Mouse (Mus musculus): ENCODE data around the gene Dimt1.
A peak's percentile ranks its signal among the peaks of the same experiment; 100 is the strongest.
"Not testable (repeated sequence)": the region's sequence is repeated elsewhere in the genome, so short reads cannot be mapped to it uniquely, and the experiment has no call there.

Dimt1 gene

DNA sequence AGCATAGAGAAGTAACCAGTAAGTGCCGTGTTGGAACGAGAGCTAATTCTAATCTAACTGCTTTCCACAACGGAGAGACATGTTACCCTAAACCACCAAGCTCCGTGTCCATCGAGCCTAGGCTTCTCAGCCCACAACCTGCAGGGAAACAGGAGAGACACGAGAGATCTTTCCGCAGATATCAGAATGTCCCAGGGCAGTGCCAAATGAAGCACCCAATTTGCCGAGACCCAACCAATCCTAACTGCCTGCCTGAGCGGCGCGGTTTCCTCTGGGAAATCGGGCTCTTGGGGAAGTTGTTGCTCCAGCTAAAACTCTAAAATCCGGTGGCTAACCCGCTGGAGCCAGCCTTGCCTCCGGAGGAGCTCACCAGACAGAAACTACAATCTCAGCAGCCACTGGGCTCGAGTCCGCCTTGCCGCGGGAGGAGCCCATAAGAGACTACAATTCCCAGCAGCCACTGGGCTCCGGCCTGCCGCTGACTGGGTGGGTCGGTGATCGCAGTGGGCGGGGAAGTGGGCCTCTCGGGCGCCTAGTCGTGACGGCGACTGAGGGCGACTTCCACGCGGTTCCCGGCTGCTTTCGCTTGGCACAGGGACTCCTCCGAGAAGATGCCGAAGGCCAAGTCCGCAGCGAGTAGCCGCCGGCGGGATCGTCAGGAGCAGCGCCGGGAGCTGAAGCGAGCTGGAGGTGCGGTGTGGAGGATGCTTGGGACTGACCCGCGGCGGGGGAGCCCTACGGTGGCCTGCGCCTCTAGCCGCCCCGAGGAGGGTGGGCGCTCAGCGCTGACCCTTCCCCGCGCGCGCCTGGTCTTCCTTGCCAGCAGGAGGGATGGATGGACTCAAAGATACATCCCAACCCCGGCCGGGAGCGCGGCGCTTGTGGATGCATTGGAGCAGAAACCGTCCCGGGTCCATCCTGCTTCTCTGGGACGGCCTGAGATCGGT is at the start of gene Dimt1:
Dimt1 (plus strand) TSS at position 534 of the 947 bp plus-strand sequence.
- DNase-seq (ENCODE audit: low spot score in 2 of 2) = peak; percentile 86 to 94

DNA sequence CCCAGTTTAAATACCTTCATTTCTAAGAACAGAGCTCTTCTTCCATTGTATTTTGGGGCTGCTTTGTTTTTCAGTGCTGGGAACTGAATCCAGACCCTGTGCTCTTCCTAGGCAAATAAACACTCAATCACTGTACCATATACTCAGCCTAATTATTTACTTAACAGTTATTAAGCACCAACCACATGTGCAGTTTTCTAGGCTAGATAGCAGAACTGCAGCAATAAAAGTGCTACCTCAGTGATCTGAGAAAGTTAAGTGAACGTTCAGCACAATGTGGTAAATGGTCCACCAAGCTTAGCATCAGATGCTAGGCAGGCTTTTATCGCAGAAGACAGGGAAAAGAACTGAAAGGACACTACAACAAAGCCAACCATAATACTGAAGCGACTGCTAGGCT is 42.3 kb upstream of the Dimt1 start:
- DNase-seq (ENCODE audit: low spot score in 2 of 2) = no peak

DNA sequence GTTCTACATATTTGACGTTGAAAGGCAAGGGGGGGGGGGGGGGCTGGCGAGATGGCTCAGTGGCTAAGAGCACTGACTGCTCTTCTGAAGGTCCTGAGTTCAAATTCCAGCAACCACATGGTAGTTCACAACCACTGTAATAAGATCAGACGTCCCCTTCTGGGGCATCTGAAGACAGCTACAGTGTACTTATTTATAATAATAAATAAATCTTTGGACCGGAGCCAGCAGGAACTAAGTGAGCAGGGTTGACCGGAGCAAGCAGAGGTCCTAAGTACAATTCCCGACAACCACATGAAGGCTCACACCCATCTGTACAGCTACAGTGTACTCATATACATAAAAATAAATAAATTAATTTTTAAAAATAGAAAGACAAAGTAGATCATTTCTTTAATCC is 41.8 kb upstream of the Dimt1 start:
- not testable (repeated sequence) for DNase-seq (ENCODE audit: low spot score in 2 of 2)

- DNase-seq (ENCODE audit: low spot score in 2 of 2) = no peak
Measured at GRCm38 (mm10) chr13:106907273-106907672, 39.7 kb upstream of the Dimt1 start.

GRCm38 (mm10) chr13:106910096-106910495 is 36.8 kb upstream of the Dimt1 start:
- no peak for DNase-seq (ENCODE audit: low spot score in 2 of 2)

DNA sequence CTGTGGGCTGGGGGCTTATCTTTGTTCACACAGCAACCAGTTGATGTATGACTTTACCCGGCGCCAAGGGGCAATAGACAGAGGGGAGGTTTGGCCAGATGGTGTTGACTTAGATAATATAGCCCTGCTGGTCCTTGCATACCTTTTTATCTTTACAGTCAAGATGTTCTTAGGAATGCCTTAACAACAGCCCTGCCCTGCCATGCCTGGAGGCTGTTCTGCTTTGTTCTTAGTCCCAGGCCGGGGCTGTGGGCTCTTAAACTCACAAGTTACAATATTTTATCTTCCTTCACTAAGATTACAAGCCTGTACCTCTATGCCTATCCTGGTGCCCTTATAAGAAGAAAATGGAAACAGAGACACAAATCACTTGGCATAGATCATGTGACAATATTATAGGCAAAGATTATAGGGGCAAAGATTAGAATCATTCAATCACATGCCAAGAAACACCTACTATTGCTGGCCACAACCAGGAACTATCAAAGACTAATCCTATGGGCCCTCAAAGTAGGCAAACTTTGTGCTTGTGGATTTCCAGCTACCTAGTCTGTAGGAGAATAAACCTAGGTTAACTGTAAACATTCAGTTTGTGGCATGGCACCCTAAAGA is 33.7 kb upstream of the Dimt1 start:
- no peak for DNase-seq (ENCODE audit: low spot score in 2 of 2)

GRCm38 (mm10) chr13:106918322-106919050 is 28.4 kb upstream of the Dimt1 start:
- DNase-seq (ENCODE audit: low spot score in 2 of 2) = peak in 1 of 2 experiments; percentile 16

- not testable (repeated sequence) for DNase-seq (ENCODE audit: low spot score in 2 of 2)
Measured at GRCm38 (mm10) chr13:106925921-106926320, 21.0 kb upstream of the Dimt1 start.

GRCm38 (mm10) chr13:106928296-106928695 is 18.6 kb upstream of the Dimt1 start:
- DNase-seq (ENCODE audit: low spot score in 2 of 2) = no peak

DNA sequence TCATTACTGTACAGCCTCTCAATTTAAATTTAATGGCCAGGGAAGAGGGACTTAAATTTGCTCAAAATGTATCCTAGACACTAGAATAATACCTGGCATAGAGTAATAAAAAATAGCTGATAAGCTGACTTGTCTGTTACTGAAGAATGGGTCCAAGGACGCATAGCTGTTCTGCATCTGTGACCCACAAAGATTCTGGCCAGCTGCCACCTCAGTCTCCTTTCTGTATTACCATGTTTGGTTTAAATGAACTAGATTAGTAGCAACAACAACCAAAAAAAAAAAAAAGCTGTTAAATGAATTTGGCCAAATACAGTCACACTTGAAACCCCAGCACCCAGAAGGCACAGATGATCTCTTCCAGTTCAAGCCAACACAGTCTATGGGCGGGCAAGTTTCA is 17.7 kb upstream of the Dimt1 start:
- DNase-seq (ENCODE audit: low spot score in 2 of 2) = no peak

DNA sequence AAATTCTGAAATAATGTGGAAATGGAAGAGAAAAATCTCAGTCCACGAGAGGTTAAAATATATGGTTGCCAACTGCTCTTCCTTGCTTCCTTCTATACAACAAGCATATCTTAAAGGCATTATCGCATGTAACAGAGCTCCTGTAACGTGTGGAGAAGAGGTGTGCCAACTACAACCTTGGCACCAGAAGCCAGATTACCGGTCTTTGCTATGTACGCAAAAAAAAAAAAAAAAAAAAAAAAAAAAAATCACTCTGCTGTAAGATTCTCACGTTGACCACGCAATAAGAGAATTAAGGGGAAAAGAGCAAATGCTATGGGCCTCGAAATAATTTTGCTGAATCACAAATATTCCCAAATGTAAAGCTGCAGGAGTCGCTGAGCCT is 11.1 kb upstream of the Dimt1 start:
- no peak for DNase-seq (ENCODE audit: low spot score in 2 of 2)

DNA sequence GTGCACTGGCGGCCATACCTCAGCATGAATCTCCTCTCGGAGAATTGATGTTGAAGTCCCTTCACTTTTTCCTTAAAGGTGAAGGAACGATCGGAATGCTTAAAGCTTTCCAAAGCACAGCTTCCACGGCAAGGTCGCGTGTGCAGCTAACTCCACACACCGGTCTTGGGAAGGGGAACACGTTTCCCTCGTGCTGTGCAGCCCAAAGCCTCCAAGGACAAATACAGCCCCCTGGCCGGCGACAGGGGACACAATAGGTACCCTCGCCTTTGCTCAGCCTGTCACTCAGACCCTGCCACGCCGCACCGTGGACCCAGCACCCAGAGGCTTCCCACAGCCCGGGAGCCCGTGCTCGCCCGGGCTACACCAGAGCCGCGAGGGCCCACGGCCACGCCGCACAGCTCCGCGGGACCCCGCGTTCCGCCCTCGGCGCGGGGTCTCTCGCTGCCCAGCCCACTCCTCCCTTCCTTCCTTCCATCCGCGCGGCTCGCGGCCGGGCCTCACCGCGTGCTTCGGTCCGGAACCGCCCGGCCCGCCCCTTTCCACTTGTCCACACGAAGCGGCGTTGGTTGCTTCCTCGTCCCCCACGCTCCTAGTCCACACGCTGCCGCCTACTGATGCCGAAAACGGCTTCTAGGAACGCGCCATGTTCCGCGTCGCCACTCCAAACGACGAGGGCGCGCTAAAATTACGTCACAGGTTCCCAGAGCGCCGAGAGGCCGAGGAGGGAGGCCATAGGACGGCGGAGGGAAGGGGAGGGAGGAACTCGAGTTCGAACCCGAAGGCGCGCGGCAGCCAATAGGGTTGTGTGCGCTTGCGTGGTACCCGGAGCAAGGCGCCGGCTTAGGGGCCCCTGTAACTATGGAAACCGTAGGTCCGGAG is 10.4 kb upstream of the Dimt1 start, which contains the start of gene Ipo11:
Ipo11 (minus strand) TSS at position 703 of the 882 bp plus-strand sequence.
- peak; percentile 84 to 92 for DNase-seq (ENCODE audit: low spot score in 2 of 2)

GRCm38 (mm10) chr13:106937138-106937472 is 9.8 kb upstream of the Dimt1 start:
- no peak for DNase-seq (ENCODE audit: low spot score in 2 of 2)

DNA sequence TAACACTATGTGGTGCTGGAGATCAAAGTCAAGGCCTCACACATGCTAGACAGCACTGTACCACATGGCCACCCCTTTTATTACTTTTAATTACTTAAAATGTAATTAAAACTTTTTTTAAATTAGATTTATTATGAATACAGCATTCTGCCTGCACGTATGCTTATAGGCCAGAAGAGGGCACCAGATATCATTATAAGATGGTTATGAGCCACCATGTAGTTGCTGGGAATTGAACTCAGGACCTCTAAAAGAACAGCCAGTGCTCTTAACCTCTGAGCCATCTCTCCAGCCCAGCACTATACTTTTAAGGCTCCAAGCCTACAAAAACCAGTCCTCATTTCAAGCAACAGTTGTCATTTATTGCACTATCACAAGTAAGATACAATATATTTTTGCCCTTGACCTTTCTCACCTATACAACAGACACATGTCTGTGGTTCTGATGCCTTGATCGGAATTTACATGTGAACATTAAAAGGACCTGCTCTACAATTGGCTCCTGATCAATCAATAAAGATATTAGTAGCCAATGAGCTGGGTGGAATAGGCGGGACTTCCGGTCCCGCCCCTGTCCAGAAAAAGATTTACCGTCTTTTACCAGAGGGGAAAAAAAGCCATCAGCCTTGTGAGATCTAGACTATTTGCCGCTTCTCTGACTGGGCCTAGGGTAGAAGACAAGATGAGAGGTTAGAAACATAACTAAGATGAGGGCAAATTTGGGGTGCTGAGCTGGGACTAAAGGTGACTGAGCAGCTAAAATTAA is 5.5 kb upstream of the Dimt1 start:
- DNase-seq (ENCODE audit: low spot score in 2 of 2) = no peak

DNA sequence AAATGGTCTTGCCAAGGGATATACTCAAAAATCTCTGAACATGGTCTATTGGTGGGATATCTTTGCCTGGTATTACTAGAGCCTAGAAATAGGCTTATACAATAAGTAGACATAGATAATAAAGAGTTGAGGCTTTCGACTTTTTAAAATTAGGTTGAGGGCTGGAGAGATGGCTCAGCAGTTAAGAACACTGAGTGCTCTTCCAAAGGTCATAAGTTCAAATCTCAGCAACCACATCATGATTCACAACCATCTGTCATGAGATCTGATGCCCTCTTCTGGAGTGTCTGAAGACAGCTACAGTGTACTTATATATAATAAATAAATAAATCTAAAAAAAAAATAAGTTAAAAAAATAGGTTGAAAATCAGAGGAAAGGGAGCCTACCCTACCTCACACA is 4.2 kb upstream of the Dimt1 start:
- no peak for DNase-seq (ENCODE audit: low spot score in 2 of 2)

- DNase-seq (ENCODE audit: low spot score in 2 of 2) = no peak
Measured at GRCm38 (mm10) chr13:106945518-106945917, 1.4 kb upstream of the Dimt1 start.

GRCm38 (mm10) chr13:106947583-106947982 is 656 bp downstream of the Dimt1 start:
- no peak for DNase-seq (ENCODE audit: low spot score in 2 of 2)

- DNase-seq (ENCODE audit: low spot score in 2 of 2) = no peak
Measured at GRCm38 (mm10) chr13:106954880-106955279, 8.0 kb downstream of the Dimt1 start.

- no peak for DNase-seq (ENCODE audit: low spot score in 2 of 2)
Measured at GRCm38 (mm10) chr13:106957554-106957953, 10.6 kb downstream of the Dimt1 start.

- DNase-seq (ENCODE audit: low spot score in 2 of 2) = no peak
Measured at GRCm38 (mm10) chr13:106958286-106958685, 11.4 kb downstream of the Dimt1 start.

DNA sequence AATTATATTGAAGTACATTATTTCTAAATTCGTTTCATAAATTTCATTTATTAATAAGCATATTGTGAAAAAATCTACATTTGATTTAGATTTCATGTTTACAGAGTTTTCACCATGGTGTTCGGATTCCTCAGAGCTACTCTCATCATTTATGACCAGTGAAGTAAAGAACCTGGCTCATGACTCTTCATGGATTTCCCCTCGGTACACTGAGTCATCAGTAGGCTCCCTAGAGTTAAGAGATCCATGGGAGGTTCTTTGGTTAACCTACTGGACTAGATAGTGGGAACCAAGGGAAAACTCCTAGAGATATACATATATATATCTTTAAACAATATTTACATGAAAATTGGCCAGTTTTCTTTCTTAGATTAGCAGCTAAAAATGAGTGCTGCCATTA is 13.6 kb downstream of the Dimt1 start:
- no peak for DNase-seq (ENCODE audit: low spot score in 2 of 2)
